Mouse (Mus musculus) hindbrain, embryonic 14.5 days (tissue): ENCODE measurements around the gene Ifnk. TPM values are rescaled to one million over a fixed set of nuclear protein-coding genes. Genes with fewer than 3 reads are reported as not detected.

Experiments used
- ATAC-seq: fragments of 200-750 bp; cut with Nextera tagmentation; 2 replicates; pipeline ENCODE4 v1.8.0; 2017; ENCODE audit warnings: moderate number of reproducible peaks, mild to moderate bottlenecking, moderate TSS enrichment, moderate library complexity; ENCODE audit not compliant: low FRiP score
- DNase-seq: peaks from one replicate; pipeline ENCODE4 v3.0.0-alpha.2; 2015; ENCODE audit warnings: low spot score
- H3K27ac ChIP-seq: fragments of 300-500 bp; sonication (generic); 2 replicates; pipeline ENCODE4 v1.5.1; 2014; ENCODE audit warnings: mild to moderate bottlenecking, moderate library complexity
- H3K27me3 ChIP-seq: fragments of 300-500 bp; sonication (generic); 2 replicates; pipeline ENCODE4 v1.6.1; 2014; ENCODE audit warnings: mild to moderate bottlenecking, low read length, mixed read lengths; ENCODE audit not compliant: control insufficient read depth, insufficient read depth
- H3K36me3 ChIP-seq: fragments of 300-500 bp; sonication (generic); replicated peaks from 2 replicates; pipeline ENCODE4 v1.6.1; 2014; ENCODE audit not compliant: control insufficient read depth, insufficient read depth
- H3K4me1 ChIP-seq: fragments of 300-500 bp; sonication (generic); replicated peaks from 2 replicates; pipeline ENCODE4 v1.6.1; 2014; ENCODE audit warnings: antibody characterized with exemption, low read length, mixed read lengths; ENCODE audit not compliant: control insufficient read depth, insufficient read depth
- H3K4me2 ChIP-seq: fragments of 300-500 bp; sonication (generic); replicated peaks from 2 replicates; pipeline ENCODE4 v1.6.1; 2014; ENCODE audit warnings: mild to moderate bottlenecking, moderate library complexity
- H3K4me3 ChIP-seq: fragments of 300-500 bp; sonication (generic); replicated peaks from 2 replicates; pipeline ENCODE4 v1.5.1; 2014; ENCODE audit warnings: mild to moderate bottlenecking, low read length
- H3K9ac ChIP-seq: fragments of 300-500 bp; sonication (generic); 2 replicates; pipeline ENCODE4 v1.6.1; 2014
- H3K9me3 ChIP-seq: fragments of 300-500 bp; sonication (generic); 2 replicates; pipeline ENCODE4 v1.6.1; 2016; ENCODE audit warnings: low read length; ENCODE audit not compliant: control insufficient read depth
- WGBS: fragments of 180-500 bp; shearing (Covaris S2); extraction: QIAGEN DNeasy Blood & Tissue Kit; methylation state at CpG from one replicate; pipeline ENCODE4 v1.1.7; 2014; 5-methylcytosine and 5-hydroxymethylcytosine counted together
- polyA plus RNA-seq: library from polyadenylated mRNA; unstranded; fragments of >200 nt; fragmentation: Nextera tagmentation; extraction: Ambion mirVana; gene quantifications from 2 replicates; pipeline ENCODE4 v1.2.1, GENCODE M21; 2014

Gene Ifnk
- polyA plus RNA-seq, 1 experiment from 2014 or later = 0.25 TPM

GRCm38 (mm10) chr4:35201700-35202099, 49.8 kb downstream of the Ifnk start:
- H3K27ac ChIP-seq = no peak overlapping the region
- H3K27me3 ChIP-seq = no peaks in the 10 kb centered on the region
- H3K9ac ChIP-seq = no peak overlapping the region
- H3K36me3 ChIP-seq = peaks cover 65% of the 10 kb centered on the region
- H3K4me2 ChIP-seq = no peak overlapping the region
- H3K9me3 ChIP-seq = peaks cover 4% of the 10 kb centered on the region; the same call in 1 of the 2 replicates
- H3K4me3 ChIP-seq = no peak overlapping the region
- no peaks in the 10 kb centered on the region for H3K4me1 ChIP-seq
- ATAC-seq (no peak), DNase-seq (no peak)
- WGBS = 96% methylated on average over 5 of the region's 5 CpGs

Other genes starting within 250 kb of the Ifnk start
- gene Mob3b, start 5.4 kb downstream of the Ifnk start, polyA plus RNA-seq = 3.4 and 4.0 TPM in 2 replicates
- gene C9orf72, start 74.1 kb downstream of the Ifnk start, polyA plus RNA-seq = 49.6 and 51.6 TPM in 2 replicates